25 mouse cellular contexts compared by ENCODE assay signal in genomic region chr6:25994044-25994443, GRCm38 (mm10).
DNase-seq lines count a peak whose midpoint lies in the region; ATAC-seq and TF ChIP-seq lines count a peak whose summit lies in the region.
"Had no signal": no experiment of that assay in that cellular context is flagged by ENCODE, and none has a peak within 500 bp of the region (broad histone marks: within the 10 kb centered on the region; RNA-seq: fewer than 3 reads in every experiment).

No protein-coding gene starts in this region.

- H3K4me2 ChIP-seq in forebrain, embryonic 14.5 days (ENCODE audit: low read length): no peak overlapping the region
- no peak overlapping the region for H3K4me2 ChIP-seq in forebrain, embryonic 15.5 days (replicated peaks)
- H3K4me2 ChIP-seq in hindbrain, postnatal 0 days (ENCODE audit: low read depth, low read length): no peak overlapping the region
- no peak overlapping the region for H3K4me2 ChIP-seq in midbrain, embryonic 15.5 days
- H3K4me2 ChIP-seq in midbrain, embryonic 16.5 days (ENCODE audit: low read length): no peak overlapping the region
- H3K4me2 ChIP-seq: embryonic facial prominence, embryonic 12.5 days; embryonic facial prominence, embryonic 15.5 days; heart, embryonic 13.5 days; hindbrain, embryonic 12.5 days had no signal

- no peak overlapping the region for H3K9ac ChIP-seq in forebrain, embryonic 14.5 days (ENCODE audit: low read length)
- no peak overlapping the region for H3K9ac ChIP-seq in forebrain, embryonic 15.5 days (replicated peaks)
- no peak overlapping the region for H3K9ac ChIP-seq in hindbrain, postnatal 0 days (replicated peaks; ENCODE audit: low read length)
- H3K9ac ChIP-seq in midbrain, embryonic 15.5 days: no peak overlapping the region
- H3K9ac ChIP-seq in midbrain, embryonic 16.5 days (ENCODE audit: low read depth, low read length): no peak overlapping the region
- H3K9ac ChIP-seq: embryonic facial prominence, embryonic 12.5 days; embryonic facial prominence, embryonic 15.5 days; heart, embryonic 13.5 days; hindbrain, embryonic 12.5 days had no signal

- TF ChIP-seq CTCF in hindbrain, postnatal 0 days (IDR thresholded peaks at IDR 0.05; ENCODE audit: low read depth): no peak
- no peak for TF ChIP-seq CTCF in brain, embryonic 14.5 days (IDR thresholded peaks at IDR 0.05; ENCODE audit: borderline replicate concordance, extremely low read depth, insufficient read depth, insufficient read length)

- no peaks in the 10 kb centered on the region for H3K36me3 ChIP-seq in forebrain, embryonic 14.5 days (ENCODE audit: control insufficient read depth, insufficient read depth, low read length)
- no peaks in the 10 kb centered on the region for H3K36me3 ChIP-seq in forebrain, embryonic 15.5 days
- no peaks in the 10 kb centered on the region for H3K36me3 ChIP-seq in hindbrain, postnatal 0 days (ENCODE audit: insufficient read depth, low read length)
- H3K36me3 ChIP-seq in hindbrain, embryonic 10.5 days: no peaks in the 10 kb centered on the region
- no peaks in the 10 kb centered on the region for H3K36me3 ChIP-seq in midbrain, embryonic 15.5 days (replicated peaks)
- H3K36me3 ChIP-seq in midbrain, embryonic 16.5 days (ENCODE audit: control insufficient read depth, insufficient read depth, low read length): no peaks in the 10 kb centered on the region
- H3K36me3 ChIP-seq: embryonic facial prominence, embryonic 12.5 days; embryonic facial prominence, embryonic 15.5 days; heart, embryonic 10.5 days; heart, embryonic 13.5 days; hindbrain, embryonic 12.5 days had no signal

- no peak overlapping the region for H3K27ac ChIP-seq in forebrain, embryonic 14.5 days (ENCODE audit: low read depth, low read length)
- no peak overlapping the region for H3K27ac ChIP-seq in forebrain, embryonic 15.5 days (replicated peaks)
- no peak overlapping the region for H3K27ac ChIP-seq in hindbrain, postnatal 0 days
- no peak overlapping the region for H3K27ac ChIP-seq in hindbrain, embryonic 10.5 days
- no peak overlapping the region for H3K27ac ChIP-seq in midbrain, embryonic 15.5 days
- H3K27ac ChIP-seq in midbrain, embryonic 16.5 days (ENCODE audit: low read length): no peak overlapping the region
- H3K27ac ChIP-seq: embryonic facial prominence, embryonic 12.5 days; embryonic facial prominence, embryonic 15.5 days; heart, adult 2 months; heart, embryonic 10.5 days; heart, embryonic 13.5 days; hindbrain, embryonic 12.5 days had no signal

- no peak overlapping the region for H3K4me3 ChIP-seq in forebrain, embryonic 14.5 days (ENCODE audit: low read depth, low read length)
- H3K4me3 ChIP-seq in forebrain, embryonic 15.5 days: no peak overlapping the region
- H3K4me3 ChIP-seq in hindbrain, postnatal 0 days (ENCODE audit: low read length): no peak overlapping the region
- H3K4me3 ChIP-seq in hindbrain, embryonic 10.5 days: no peak overlapping the region
- H3K4me3 ChIP-seq in midbrain, embryonic 15.5 days: no peak overlapping the region
- H3K4me3 ChIP-seq in midbrain, embryonic 16.5 days (ENCODE audit: low read depth, low read length): no peak overlapping the region
- H3K4me3 ChIP-seq: embryonic facial prominence, embryonic 12.5 days; embryonic facial prominence, embryonic 15.5 days; heart, adult 2 months; heart, embryonic 10.5 days; heart, embryonic 13.5 days; hindbrain, embryonic 12.5 days had no signal

- ATAC-seq in forebrain, embryonic 14.5 days: peak; percentile 55; the same call in 1 of the 2 replicates
- no peak for ATAC-seq in forebrain, embryonic 15.5 days (replicated peaks)
- no peak for ATAC-seq in hindbrain, postnatal 0 days
- 0 out of 2 replicates have a peak, but pooled peaks have one; percentile 52 for ATAC-seq in midbrain, embryonic 15.5 days (replicated peaks)
- ATAC-seq in midbrain, embryonic 16.5 days: no peak; the same call in 1 of the 2 replicates
- ATAC-seq: CD4-positive, CD25-positive, alpha-beta regulatory T cell, adult 4 months; intestine, postnatal 0 days had no signal

- H3K27me3 ChIP-seq in forebrain, embryonic 14.5 days (replicated peaks; ENCODE audit: control insufficient read depth, insufficient read depth, low read length): no peaks in the 10 kb centered on the region
- H3K27me3 ChIP-seq in forebrain, embryonic 15.5 days: no peaks in the 10 kb centered on the region
- no peaks in the 10 kb centered on the region for H3K27me3 ChIP-seq in hindbrain, postnatal 0 days (ENCODE audit: insufficient read depth, low read length)
- H3K27me3 ChIP-seq in hindbrain, embryonic 10.5 days (ENCODE audit: insufficient read depth, poor library complexity, severe bottlenecking): no peaks in the 10 kb centered on the region
- H3K27me3 ChIP-seq in midbrain, embryonic 15.5 days (replicated peaks): no peaks in the 10 kb centered on the region
- H3K27me3 ChIP-seq in midbrain, embryonic 16.5 days (ENCODE audit: control insufficient read depth, insufficient read depth, low read depth, low read length): no peaks in the 10 kb centered on the region
- H3K27me3 ChIP-seq: embryonic facial prominence, embryonic 12.5 days; embryonic facial prominence, embryonic 15.5 days; heart, embryonic 13.5 days; hindbrain, embryonic 12.5 days had no signal

- WGBS in forebrain, embryonic 14.5 days: 77% methylated on average over 1 of the region's 1 CpGs
- 76% methylated on average over 1 of the region's 1 CpGs for WGBS in forebrain, embryonic 15.5 days
- 59% methylated on average over 1 of the region's 1 CpGs for WGBS in hindbrain, postnatal 0 days
- WGBS in hindbrain, embryonic 10.5 days: 89% methylated on average over 1 of the region's 1 CpGs
- whole genome bisulfite sequencing in midbrain, embryonic 15.5 days: 62% methylated on average over 1 of the region's 1 CpGs
- WGBS in midbrain, embryonic 16.5 days: 71% methylated on average over 1 of the region's 1 CpGs

- no peak for TF ChIP-seq POLR2A in brain, embryonic 14.5 days (IDR thresholded peaks at IDR 0.05; ENCODE audit: borderline replicate concordance, extremely low read depth, insufficient read depth, insufficient read length, poor library complexity, severe bottlenecking)

- H3K4me1 ChIP-seq in forebrain, embryonic 14.5 days (ENCODE audit: control insufficient read depth, insufficient read depth, low read length): no peaks in the 10 kb centered on the region
- H3K4me1 ChIP-seq in forebrain, embryonic 15.5 days: no peaks in the 10 kb centered on the region
- H3K4me1 ChIP-seq in hindbrain, postnatal 0 days (ENCODE audit: insufficient read depth, low read length): no peaks in the 10 kb centered on the region
- no peaks in the 10 kb centered on the region for H3K4me1 ChIP-seq in hindbrain, embryonic 10.5 days (replicated peaks)
- H3K4me1 ChIP-seq in midbrain, embryonic 15.5 days: no peaks in the 10 kb centered on the region
- H3K4me1 ChIP-seq in midbrain, embryonic 16.5 days (ENCODE audit: control insufficient read depth, insufficient read depth, low read length): no peaks in the 10 kb centered on the region
- H3K4me1 ChIP-seq: embryonic facial prominence, embryonic 12.5 days; embryonic facial prominence, embryonic 15.5 days; heart, embryonic 10.5 days; heart, embryonic 13.5 days; hindbrain, embryonic 12.5 days had no signal

- no peaks in the 10 kb centered on the region for H3K9me3 ChIP-seq in forebrain, embryonic 14.5 days (replicated peaks; ENCODE audit: control insufficient read depth, low read length)
- no peaks in the 10 kb centered on the region for H3K9me3 ChIP-seq in forebrain, embryonic 15.5 days
- no peaks in the 10 kb centered on the region for H3K9me3 ChIP-seq in hindbrain, postnatal 0 days (ENCODE audit: low read length)
- H3K9me3 ChIP-seq in hindbrain, embryonic 10.5 days: no peaks in the 10 kb centered on the region
- no peaks in the 10 kb centered on the region for H3K9me3 ChIP-seq in midbrain, embryonic 15.5 days
- H3K9me3 ChIP-seq in midbrain, embryonic 16.5 days (replicated peaks; ENCODE audit: control insufficient read depth, low read length, poor library complexity, severe bottlenecking): no peaks in the 10 kb centered on the region
- H3K9me3 ChIP-seq: embryonic facial prominence, embryonic 12.5 days; embryonic facial prominence, embryonic 15.5 days; heart, embryonic 10.5 days; heart, embryonic 13.5 days; hindbrain, embryonic 12.5 days had no signal

- DNase-seq in forebrain, embryonic 14.5 days (ENCODE audit: low spot score): peak; percentile 50
- DNase-seq in hindbrain, postnatal 0 days (ENCODE audit: low spot score): peak; percentile 10
- no peak for DNase-seq in hindbrain, embryonic 10.5 days (ENCODE audit: low spot score)
- peak; percentile 58 for DNase-seq in brain, embryonic 14.5 days (ENCODE audit: low read depth)
- DNase-seq in urinary bladder, postnatal 10 days (ENCODE audit: low spot score): no peak
- DNase-seq: adrenal gland, adult 2 months; adrenal gland, postnatal 14 days; cerebellum, adult 18-20 months; cerebellum, adult 9-10 months; cerebellum, postnatal 14 days; gastrocnemius, postnatal 10 days; gastrocnemius, postnatal 36 days; heart, adult 2 months; heart, postnatal 14 days; heart, postnatal 4 days had no signal

Comparison
In these comparisons a context has a peak if more than half of its experiments do, and no peak if none do; other contexts are left out.
1. ATAC-seq: peak in forebrain, embryonic 14.5 days (single experiment) and midbrain, embryonic 15.5 days (single experiment); none in forebrain, embryonic 15.5 days (single experiment), hindbrain, postnatal 0 days (single experiment) and midbrain, embryonic 16.5 days (single experiment).
2. DNase-seq: peak in forebrain, embryonic 14.5 days (single experiment), hindbrain, postnatal 0 days (single experiment) and brain, embryonic 14.5 days (single experiment); none in hindbrain, embryonic 10.5 days (single experiment) and urinary bladder, postnatal 10 days (single experiment).